Mouse (Mus musculus) hindbrain, embryonic 13.5 days (tissue): Measurements from ENCODE around the gene Nptn. TPM values are rescaled to one million over a fixed set of nuclear protein-coding genes. Genes with fewer than 3 reads are reported as not detected.
A peak's percentile ranks its signal among the peaks of the same experiment; 100 is the strongest.
"Not testable (repeated sequence)": the region's sequence is repeated elsewhere in the genome, so short reads cannot be mapped to it uniquely, and the experiment has no call there.

Experiments
- ATAC-seq: fragments of 200-750 bp; cut with Nextera tagmentation; 2 replicates; pipeline ENCODE4 v1.8.0; 2017; ENCODE audit warnings: moderate TSS enrichment; ENCODE audit not compliant: low FRiP score
- H3K27ac ChIP-seq: fragments of 300-500 bp; sonication (generic); 2 replicates; pipeline ENCODE4 v1.5.1; 2015; ENCODE audit warnings: inconsistent platforms, mild to moderate bottlenecking, moderate library complexity
- H3K27me3 ChIP-seq: fragments of 300-500 bp; sonication (generic); 2 replicates; pipeline ENCODE4 v1.6.1; 2015; ENCODE audit warnings: mild to moderate bottlenecking, inconsistent platforms
- H3K36me3 ChIP-seq: fragments of 300-500 bp; sonication (generic); 2 replicates; pipeline ENCODE4 v1.6.1; 2015; ENCODE audit warnings: mild to moderate bottlenecking, inconsistent platforms
- H3K4me1 ChIP-seq: fragments of 300-500 bp; sonication (generic); replicated peaks from 2 replicates; pipeline ENCODE4 v1.6.1; 2015; ENCODE audit warnings: inconsistent platforms
- H3K4me2 ChIP-seq: fragments of 300-500 bp; sonication (generic); 2 replicates; pipeline ENCODE4 v1.6.1; 2015; ENCODE audit warnings: inconsistent platforms, mild to moderate bottlenecking, moderate library complexity
- H3K4me3 ChIP-seq: fragments of 300-500 bp; sonication (generic); 2 replicates; pipeline ENCODE4 v1.5.1; 2015; ENCODE audit warnings: mild to moderate bottlenecking, inconsistent platforms
- H3K9ac ChIP-seq: fragments of 300-500 bp; sonication (generic); 2 replicates; pipeline ENCODE4 v1.6.1; 2015; ENCODE audit warnings: mild to moderate bottlenecking, inconsistent platforms
- H3K9me3 ChIP-seq: fragments of 300-500 bp; sonication (generic); 2 replicates; pipeline ENCODE4 v1.6.1; 2016; ENCODE audit warnings: inconsistent platforms
- WGBS: fragments of 180-500 bp; shearing (Covaris S2); methylation state at CpG from one replicate; pipeline ENCODE4 v1.1.7; 2015; 5-methylcytosine and 5-hydroxymethylcytosine counted together
- polyA plus RNA-seq: library from polyadenylated mRNA; unstranded; fragments of >200 nt; fragmentation: Nextera tagmentation; extraction: Ambion mirVana; gene quantifications from 2 replicates; pipeline ENCODE4 v1.2.1, GENCODE M21; 2015

Nptn gene
- polyA plus RNA-seq, 1 experiment from 2014 or later, result 140 TPM

GRCm38 (mm10) chr9:58550928-58551327 is 31.1 kb upstream of the Nptn start:
- Histone ChIP-seq H3K4me1 (peaks cover 64% of the 10 kb centered on the region), H3K9me3 (no peaks in the 10 kb centered on the region), H3K9ac (no peak overlapping the region), H3K4me2 (no peak overlapping the region), H3K4me3 (no peak overlapping the region), H3K36me3 (no peaks in the 10 kb centered on the region), H3K27me3 (no peaks in the 10 kb centered on the region), H3K27ac (no peak overlapping the region)
- WGBS, result 96% methylated on average over 6 of the region's 6 CpGs
- ATAC-seq, result no peak

- Histone ChIP-seq H3K4me1 (peaks cover 71% of the 10 kb centered on the region), H3K27ac (no peak overlapping the region), H3K36me3 (no peaks in the 10 kb centered on the region), H3K9me3 (no peaks in the 10 kb centered on the region), H3K9ac (0 out of 2 replicates have a peak overlapping the region, but pooled peaks have one; percentile 19), H3K27me3 (no peaks in the 10 kb centered on the region), H3K4me3 (no peak overlapping the region), H3K4me2 (no peak overlapping the region)
- WGBS, result 85% methylated on average over 9 of the region's 9 CpGs
- no peak for ATAC-seq
Observed at GRCm38 (mm10) chr9:58552083-58552482, 30.0 kb upstream of the Nptn start.

GRCm38 (mm10) chr9:58554056-58554907 is 27.8 kb upstream of the Nptn start:
- H3K4me1 ChIP-seq, result peaks cover 52% of the 10 kb centered on the region
- no peaks in the 10 kb centered on the region for H3K9me3 ChIP-seq
- H3K4me3 ChIP-seq, result peak overlapping the region; percentile 87
- H3K4me2 ChIP-seq, result peak overlapping the region; percentile 82
- 0 out of 2 replicates have a peak, but pooled peaks cover 3% of the 10 kb centered on the region for H3K27me3 ChIP-seq
- 14% methylated on average over 23 of the region's 23 CpGs for WGBS
- H3K9ac ChIP-seq, result peak overlapping the region; percentile 98
- H3K36me3 ChIP-seq, result no peaks in the 10 kb centered on the region
- H3K27ac ChIP-seq, result peak overlapping the region; percentile 99
- peak; percentile 25 for ATAC-seq

- Histone ChIP-seq H3K9me3 (no peaks in the 10 kb centered on the region), H3K27ac (peak within 1 kb of the TSS; percentile 99), H3K36me3 (no peaks in the 10 kb centered on the region), H3K4me1 (peaks cover 45% of the 10 kb centered on the region), H3K9ac (peak within 1 kb of the TSS; percentile 98), H3K4me3 (peak within 1 kb of the TSS; percentile 87), H3K4me2 (peak within 1 kb of the TSS; percentile 82), H3K27me3 (0 out of 2 replicates have a peak, but pooled peaks cover 3% of the 10 kb centered on the region)
- ATAC-seq, result peak; percentile 79
- under 1% methylated on average over 66 of the region's 68 CpGs for WGBS
Observed at GRCm38 (mm10) chr9:58554908-58555684, 26.9 kb upstream of the Nptn start, which contains the start of gene Cd276. Cd276 (minus strand) TSS chr9:58555437.

- H3K4me3 ChIP-seq, result peak overlapping the region; percentile 87
- ATAC-seq, result no peak; the same call in 1 of the 2 replicates
- H3K27ac ChIP-seq, result peak overlapping the region; percentile 99
- no peaks in the 10 kb centered on the region for H3K9me3 ChIP-seq
- 27% methylated on average over 9 of the region's 9 CpGs for WGBS
- peaks cover 45% of the 10 kb centered on the region for H3K4me1 ChIP-seq
- H3K4me2 ChIP-seq, result peak overlapping the region; percentile 82
- no peaks in the 10 kb centered on the region for H3K36me3 ChIP-seq
- H3K9ac ChIP-seq, result peak overlapping the region; percentile 98
- H3K27me3 ChIP-seq, result 0 out of 2 replicates have a peak, but pooled peaks cover 3% of the 10 kb centered on the region
Observed at GRCm38 (mm10) chr9:58555685-58556414, 26.2 kb upstream of the Nptn start.

DNA sequence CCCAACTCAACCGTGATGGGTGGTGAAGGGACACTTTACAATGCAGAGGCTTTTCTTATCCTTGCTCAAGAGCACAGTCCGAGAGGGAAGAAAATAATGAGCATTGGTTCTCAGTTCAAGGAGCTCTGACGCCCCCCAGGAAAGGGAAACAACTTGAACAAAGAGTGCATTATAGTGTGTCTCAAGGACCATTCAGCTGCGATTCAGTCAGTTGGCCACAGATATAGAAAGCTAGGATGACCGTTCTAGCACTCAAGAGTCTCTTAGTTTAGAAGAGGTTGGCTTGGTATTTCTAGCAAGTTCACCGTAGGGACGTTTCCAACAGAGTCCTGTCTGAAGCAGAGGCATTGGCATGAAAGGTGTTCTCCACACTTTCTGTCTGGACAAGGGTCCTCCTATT is 25.4 kb upstream of the Nptn start:
- Histone ChIP-seq H3K4me1 (peaks cover 44% of the 10 kb centered on the region), H3K9ac (no peak overlapping the region), H3K9me3 (no peaks in the 10 kb centered on the region), H3K4me3 (no peak overlapping the region), H3K4me2 (no peak overlapping the region), H3K27me3 (0 out of 2 replicates have a peak, but pooled peaks cover 3% of the 10 kb centered on the region), H3K36me3 (no peaks in the 10 kb centered on the region), H3K27ac (no peak overlapping the region)
- no peak for ATAC-seq
- 49% methylated on average over 7 of the region's 7 CpGs for WGBS

DNA sequence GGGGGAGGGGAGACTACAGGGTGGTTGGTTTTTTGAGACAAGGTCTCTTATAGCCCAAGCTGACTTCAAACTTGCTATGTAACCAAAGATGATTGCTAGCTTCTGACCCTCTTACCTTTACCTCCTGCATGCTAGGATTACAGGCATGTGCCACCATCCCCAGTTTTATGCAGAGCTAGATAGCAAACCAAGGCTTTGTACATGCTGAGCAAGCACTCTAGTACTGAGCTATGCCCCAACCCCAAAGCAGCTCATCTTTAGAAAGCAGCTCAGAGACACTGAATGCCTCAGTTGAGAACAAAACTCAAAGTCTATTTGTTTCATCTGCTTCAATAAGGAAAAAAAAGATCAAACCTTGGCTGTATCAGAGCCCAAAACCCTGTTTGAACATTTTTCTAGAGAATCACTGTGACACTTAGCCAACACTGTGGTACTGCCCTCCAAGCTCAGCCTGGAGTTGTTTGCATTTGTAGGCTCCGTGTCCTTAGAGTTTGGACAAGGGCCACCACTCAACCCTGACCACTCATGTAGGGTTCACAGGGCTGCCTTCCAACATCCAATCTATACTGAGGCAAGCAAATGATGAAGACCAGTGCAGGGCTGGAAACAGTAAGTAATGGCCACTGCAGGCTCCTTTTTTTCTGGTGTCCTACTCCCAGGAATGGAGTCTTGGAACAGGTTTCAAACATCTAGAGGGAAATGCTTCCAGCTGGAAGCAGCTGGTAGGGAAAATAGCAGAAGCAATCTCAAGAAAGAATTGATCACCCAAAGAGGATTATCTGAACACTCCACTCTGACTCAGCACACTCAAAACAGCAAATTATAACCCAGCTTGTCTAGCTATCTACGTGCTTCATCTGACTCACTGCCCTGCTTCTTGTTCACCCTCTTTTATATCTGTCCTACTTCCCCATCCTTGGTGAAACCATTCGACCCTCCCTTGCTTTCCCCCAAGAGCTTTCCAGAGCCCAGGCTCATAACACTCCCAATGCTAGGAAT is 24.3 kb upstream of the Nptn start:
- Histone ChIP-seq H3K4me3 (no peak overlapping the region), H3K4me1 (peaks cover 33% of the 10 kb centered on the region), H3K9ac (no peak overlapping the region), H3K4me2 (no peak overlapping the region), H3K9me3 (no peaks in the 10 kb centered on the region), H3K27ac (no peak overlapping the region), H3K36me3 (no peaks in the 10 kb centered on the region), H3K27me3 (0 out of 2 replicates have a peak, but pooled peaks cover 3% of the 10 kb centered on the region)
- WGBS, result 77% methylated on average over 3 of the region's 3 CpGs
- no peak for ATAC-seq

DNA sequence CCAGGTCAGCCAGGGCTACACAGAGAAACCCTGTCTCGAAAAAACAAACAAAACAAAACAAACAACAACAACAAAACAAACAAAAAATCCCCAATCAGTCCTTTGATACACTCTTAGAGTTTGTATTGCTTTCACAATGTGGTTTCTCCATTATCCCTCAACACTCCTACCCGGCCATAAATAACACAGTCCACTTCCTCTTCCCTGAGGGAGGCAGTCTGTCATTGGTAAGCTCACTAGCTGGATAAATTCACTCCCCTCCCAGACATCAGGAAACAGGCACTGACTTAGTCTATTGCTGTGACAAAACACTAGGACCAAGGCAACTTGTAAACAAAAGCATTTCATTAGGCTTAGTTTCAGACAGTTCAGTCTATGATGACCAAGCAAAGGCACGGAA is 21.8 kb upstream of the Nptn start:
- peaks cover 14% of the 10 kb centered on the region for H3K4me1 ChIP-seq
- 63% methylated on average over 3 of the region's 3 CpGs for WGBS
- no peak for ATAC-seq
- H3K27ac ChIP-seq, result no peak overlapping the region
- H3K4me2 ChIP-seq, result no peak overlapping the region
- no peaks in the 10 kb centered on the region for H3K36me3 ChIP-seq
- no peak overlapping the region for H3K9ac ChIP-seq
- H3K4me3 ChIP-seq, result no peak overlapping the region
- H3K27me3 ChIP-seq, result 0 out of 2 replicates have a peak, but pooled peaks cover 3% of the 10 kb centered on the region
- H3K9me3 ChIP-seq, result no peaks in the 10 kb centered on the region

GRCm38 (mm10) chr9:58565945-58566344 is 16.1 kb upstream of the Nptn start:
- not testable (repeated sequence) for ATAC-seq, H3K36me3 ChIP-seq

GRCm38 (mm10) chr9:58567682-58568081 is 14.4 kb upstream of the Nptn start:
- no peaks in the 10 kb centered on the region for H3K9me3 ChIP-seq
- H3K27ac ChIP-seq, result no peak overlapping the region
- H3K36me3 ChIP-seq, result no peaks in the 10 kb centered on the region
- H3K4me2 ChIP-seq, result no peak overlapping the region
- no peak overlapping the region for H3K4me3 ChIP-seq
- no peaks in the 10 kb centered on the region for H3K4me1 ChIP-seq
- ATAC-seq, result no peak
- no peak overlapping the region for H3K9ac ChIP-seq
- no peaks in the 10 kb centered on the region for H3K27me3 ChIP-seq

More at GRCm38 (mm10) chr9:58565945-58566344, 16.1 kb upstream of the Nptn start:
- H3K4me2 ChIP-seq, H3K27ac ChIP-seq, H3K4me1 ChIP-seq, H3K9ac ChIP-seq, H3K9me3 ChIP-seq, H3K4me3 ChIP-seq, H3K27me3 ChIP-seq: not testable (repeated sequence)
- WGBS, result 75% methylated on average over 3 of the region's 3 CpGs

DNA sequence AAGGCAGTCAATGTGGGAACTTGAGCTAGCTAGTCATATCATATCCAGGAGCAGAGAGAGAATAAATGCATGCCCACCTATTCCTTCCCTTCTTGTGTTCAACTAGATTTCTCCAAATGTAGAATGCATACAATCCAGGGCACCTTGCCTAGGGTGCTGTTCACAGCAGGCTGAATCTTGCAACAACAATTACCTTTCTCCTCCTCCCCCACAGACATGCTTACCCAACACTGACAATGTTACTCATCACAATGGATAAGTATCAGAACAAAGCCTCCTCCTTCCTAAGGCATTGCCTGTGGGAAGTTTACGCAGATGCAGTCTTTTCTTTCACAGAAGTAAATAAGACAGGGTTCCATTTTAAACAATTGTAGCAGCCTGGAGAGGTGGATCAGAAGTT is 11.0 kb upstream of the Nptn start:
- Histone ChIP-seq H3K4me1 (no peaks in the 10 kb centered on the region), H3K27ac (no peak overlapping the region), H3K9me3 (no peaks in the 10 kb centered on the region), H3K36me3 (no peaks in the 10 kb centered on the region), H3K9ac (no peak overlapping the region), H3K27me3 (no peaks in the 10 kb centered on the region), H3K4me2 (no peak overlapping the region), H3K4me3 (no peak overlapping the region)
- ATAC-seq, result no peak
- WGBS, result 93% methylated on average over 1 of the region's 1 CpGs
